Mouse (Mus musculus) bone marrow, adult 2 months (tissue): ENCODE results near the gene Gm26920. TPM values are rescaled to one million over a fixed set of nuclear protein-coding genes. Genes with fewer than 3 reads are reported as not detected.
A peak's percentile ranks its signal among the peaks of the same experiment; 100 is the strongest.

Experiments used
- H3K27ac ChIP-seq: fragments of 200-500 bp; 2 replicates; pipeline ENCODE4 v1.5.1; 2012; ENCODE audit warnings: low read depth, mild to moderate bottlenecking, control low read depth, inconsistent platforms, low read length; ENCODE audit not compliant: control insufficient read depth, poor library complexity, insufficient read depth
- H3K4me1 ChIP-seq: fragments of 200-500 bp; 2 replicates; pipeline ENCODE4 v1.6.1; 2011; ENCODE audit warnings: low read length; ENCODE audit not compliant: control insufficient read depth, insufficient read depth
- H3K4me3 ChIP-seq: fragments of 200-500 bp; replicated peaks from 2 replicates; pipeline ENCODE3; 2011; ENCODE audit warnings: mild to moderate bottlenecking, low read depth, low read length, control low read depth; ENCODE audit not compliant: control insufficient read depth
- CTCF ChIP-seq: fragments of 200-500 bp; IDR thresholded peaks from 2 replicates; pipeline ENCODE4 v1.5.1; 2011; ENCODE audit warnings: low read length, control low read depth; ENCODE audit not compliant: control insufficient read depth, insufficient read depth
- POLR2A ChIP-seq: fragments of 200-500 bp; IDR thresholded peaks from 2 replicates; pipeline ENCODE4 v1.6.1; 2011; ENCODE audit warnings: low read depth, mild to moderate bottlenecking, control low read depth, low read length, borderline replicate concordance; ENCODE audit not compliant: control insufficient read depth
- WGBS: fragments of 180-500 bp; shearing (Covaris S2); methylation state at CpG from one replicate; pipeline ENCODE4 v1.1.7; 2018; 5-methylcytosine and 5-hydroxymethylcytosine counted together
- polyA plus RNA-seq: library from polyadenylated mRNA; stranded (reverse); fragments of >200 nt; gene quantifications from 2 replicates; pipeline ENCODE4 v1.2.4, GENCODE M21; 2011; ENCODE audit warnings: low replicate concordance; ENCODE audit not compliant: missing spikeins, insufficient read depth, insufficient read length

Gm26920 gene
- polyA plus RNA-seq, 1 experiment = not detected

- no peak; the same call in 1 of the 2 replicates for TF ChIP-seq POLR2A
- no peak for TF ChIP-seq CTCF
- Histone ChIP-seq H3K27ac (peak within 1 kb of the TSS; percentile 54; the same call in 1 of the 2 replicates), H3K4me3 (peak within 1 kb of the TSS; percentile 85), H3K4me1 (no peaks in the 10 kb centered on the region)
- WGBS = under 1% methylated on average over 50 of the region's 50 CpGs
These were observed 17.8 kb downstream of the Gm26920 start, which contains the start of gene Zfp82 for GRCm38 (mm10) chr7:30072146-30073028. TSS of gene Zfp82 (minus strand) at chr7:30072900.

- 87% methylated on average over 5 of the region's 5 CpGs for WGBS
- H3K4me3 ChIP-seq = no peak overlapping the region
These were observed 25.6 kb downstream of the Gm26920 start for GRCm38 (mm10) chr7:30064622-30065021.

GRCm38 (mm10) chr7:30062478-30062877 is 27.7 kb downstream of the Gm26920 start:
- Histone ChIP-seq H3K4me1 (no peaks in the 10 kb centered on the region), H3K4me3 (no peak overlapping the region), H3K27ac (no peak overlapping the region)
- 89% methylated on average over 5 of the region's 5 CpGs for WGBS
- TF ChIP-seq CTCF = peak; percentile 41; the same call in 1 of the 2 replicates
- no peak for TF ChIP-seq POLR2A

More at GRCm38 (mm10) chr7:30064622-30065021, 25.6 kb downstream of the Gm26920 start:
- Histone ChIP-seq H3K27ac (no peak overlapping the region), H3K4me1 (no peaks in the 10 kb centered on the region)
- no peak for TF ChIP-seq CTCF
- no peak for TF ChIP-seq POLR2A

- WGBS = 85% methylated on average over 6 of the region's 6 CpGs
- H3K4me1 ChIP-seq = no peaks in the 10 kb centered on the region
- no peak overlapping the region for H3K27ac ChIP-seq
- no peak for TF ChIP-seq CTCF
- no peak for TF ChIP-seq POLR2A
- H3K4me3 ChIP-seq = no peak overlapping the region
These were observed 29.9 kb downstream of the Gm26920 start for GRCm38 (mm10) chr7:30060341-30060740.

GRCm38 (mm10) chr7:30053591-30053990 is 36.6 kb downstream of the Gm26920 start:
- Histone ChIP-seq H3K4me3 (no peak overlapping the region), H3K27ac (no peak overlapping the region), H3K4me1 (no peaks in the 10 kb centered on the region; the same call in 1 of the 2 replicates)
- TF ChIP-seq POLR2A (no peak), CTCF (no peak)
- 31% methylated on average over 3 of the region's 3 CpGs for WGBS

GRCm38 (mm10) chr7:30050882-30051548 is 39.2 kb downstream of the Gm26920 start, which contains the start of gene Zfp14:
TSS of gene Zfp14 (minus strand) at chr7:30051380.
- WGBS = under 1% methylated on average over 40 of the region's 40 CpGs
- Histone ChIP-seq H3K27ac (peak within 1 kb of the TSS; percentile 16), H3K4me1 (no peaks in the 10 kb centered on the region; the same call in 1 of the 2 replicates), H3K4me3 (peak within 1 kb of the TSS; percentile 81)
- TF ChIP-seq CTCF (no peak), POLR2A (peak; percentile 38; the same call in 1 of the 2 replicates)

GRCm38 (mm10) chr7:30048126-30048525 is 42.1 kb downstream of the Gm26920 start:
- Histone ChIP-seq H3K4me1 (no peaks in the 10 kb centered on the region; the same call in 1 of the 2 replicates), H3K4me3 (no peak overlapping the region), H3K27ac (no peak overlapping the region)
- 86% methylated on average over 4 of the region's 4 CpGs for WGBS
- TF ChIP-seq POLR2A (no peak), CTCF (no peak)

GRCm38 (mm10) chr7:30044354-30044753 is 45.9 kb downstream of the Gm26920 start:
- H3K4me3 ChIP-seq = no peak overlapping the region
- WGBS = 42% methylated on average over 9 of the region's 9 CpGs
- no peaks in the 10 kb centered on the region for H3K4me1 ChIP-seq
- no peak for TF ChIP-seq POLR2A
- H3K27ac ChIP-seq = no peak overlapping the region
